Mouse (Mus musculus) adipocyte (in vitro differentiated cells): ENCODE measurements at regions not wholly inside any gene's neighbourhood (a gene's known extent, or its start where the extent isn't known, plus 50 kb on each side); places are given as distances from the start of the nearest gene placed in this dataset.

Experiments used
- DNase-seq: peaks from one replicate; pipeline ENCODE4 v3.0.0-alpha.2; 2016; ENCODE audit warnings: low spot score

GRCm38 (mm10) chr13:36807961-36808360 is 73.0 kb upstream of the Nrn1 start:
- no peak for DNase-seq

- DNase-seq: peak; percentile 37
These were observed 54.4 kb upstream of the Nrn1 start for GRCm38 (mm10) chr13:36789360-36789759.
